Mouse (Mus musculus) inflammation-experienced regulatory T-cells (primary cell): ENCODE data around the gene Retreg2. TPM values are rescaled to one million over a fixed set of nuclear protein-coding genes. Genes with fewer than 3 reads are reported as not detected.

Experiments used
- polyA plus RNA-seq, 2 experiments: library from polyadenylated mRNA; unstranded; fragments of 100-300 nt; shearing (Covaris generic); gene quantifications; one replicate each; pipeline ENCODE4 v1.2.1; 2017

The Retreg2 gene
- 100 to 1,000 TPM; 122 TPM for polyA plus RNA-seq

GRCm38 (mm10) chr1:75142301-75143261, at the start of gene Retreg2, which contains the start of gene Cnppd1:
Gene Retreg2, plus strand, starts transcription at chr1:75142778.
Gene Cnppd1, minus strand, starts transcription at chr1:75142711.

GRCm38 (mm10) chr1:75124346-75125321, 17.9 kb upstream of the Retreg2 start, which contains the start of gene Nhej1:
Gene Nhej1, minus strand, starts transcription at chr1:75125200.

GRCm38 (mm10) chr1:75133421-75134207, 9.0 kb upstream of the Retreg2 start, which contains the start of gene Slc23a3:
Gene Slc23a3, minus strand, starts transcription at chr1:75133890.

GRCm38 (mm10) chr1:75168472-75169464, 26.2 kb downstream of the Retreg2 start, which contains the start of gene Zfand2b:
Gene Zfand2b, plus strand, starts transcription at chr1:75168646.

GRCm38 (mm10) chr1:75180105-75180590, 37.6 kb downstream of the Retreg2 start, which contains the start of gene Abcb6:
Gene Abcb6, minus strand, starts transcription at chr1:75180392.

GRCm38 (mm10) chr1:75191622-75192402, 49.2 kb downstream of the Retreg2 start, which contains the start of the genes Ankzf1 and Atg9a:
Gene Ankzf1, plus strand, starts transcription at chr1:75192151.
Gene Atg9a, minus strand, starts transcription at chr1:75192196.

Other genes starting within 250 kb of the Retreg2 start
- gene Cryba2, start 249.6 kb upstream of the Retreg2 start, polyA plus RNA-seq: not detected
- under 1 TPM; 0.06 to 0.83 TPM for gene Cfap65, start 207.2 kb upstream of the Retreg2 start, polyA plus RNA-seq
- under 1 TPM; 0.23 to 0.78 TPM for gene Ihh, start 191.1 kb upstream of the Retreg2 start, polyA plus RNA-seq
- 10 to 100 TPM in 1 of 2 experiments, 1 to 10 TPM in 1; 8.1 to 18.7 TPM for gene Nhej1, start 17.6 kb upstream of the Retreg2 start, polyA plus RNA-seq
- gene Slc23a3, start 8.9 kb upstream of the Retreg2 start, polyA plus RNA-seq: 1 to 10 TPM in 1 of 2 experiments, under 1 TPM in 1; 0.42 to 1.1 TPM
- gene Cnppd1, start 67 bp upstream of the Retreg2 start, polyA plus RNA-seq: 100 to 1,000 TPM; 146 to 163 TPM
- 10 to 100 TPM; 68.6 to 80.7 TPM for gene Zfand2b, start 25.9 kb downstream of the Retreg2 start, polyA plus RNA-seq
- gene Abcb6, start 37.6 kb downstream of the Retreg2 start, polyA plus RNA-seq: 1 to 10 TPM; 4.8 to 7.3 TPM
- 10 to 100 TPM; 38.6 to 47.7 TPM for gene Ankzf1, start 49.4 kb downstream of the Retreg2 start, polyA plus RNA-seq
- gene Atg9a, start 49.4 kb downstream of the Retreg2 start, polyA plus RNA-seq: 10 to 100 TPM; 17.2 to 18.1 TPM
- 10 to 100 TPM in 1 of 2 experiments, 1 to 10 TPM in 1; 9.9 to 18.9 TPM for gene Glb1l, start 68.0 kb downstream of the Retreg2 start, polyA plus RNA-seq
- gene Stk16, start 68.1 kb downstream of the Retreg2 start, polyA plus RNA-seq: 100 to 1,000 TPM in 1 of 2 experiments, 10 to 100 TPM in 1; 97.8 to 128 TPM
- 100 to 1,000 TPM; 268 to 351 TPM for gene Tuba4a, start 77.1 kb downstream of the Retreg2 start, polyA plus RNA-seq
- gene A630095N17Rik, start 89.3 kb downstream of the Retreg2 start, polyA plus RNA-seq: 1 to 10 TPM in 1 of 2 experiments, not detected in 1; 2.1 TPM
- 10 to 100 TPM; 41.1 to 41.7 TPM for gene Dnajb2, start 93.6 kb downstream of the Retreg2 start, polyA plus RNA-seq
- gene Ptprn, start 121.7 kb downstream of the Retreg2 start, polyA plus RNA-seq: under 1 TPM; 0.28 to 0.32 TPM
- not detected for gene Resp18, start 135.6 kb downstream of the Retreg2 start, polyA plus RNA-seq
- gene Dnpep, start 175.2 kb downstream of the Retreg2 start, polyA plus RNA-seq: 10 to 100 TPM; 63.9 to 69.7 TPM
- under 1 TPM in 1 of 2 experiments, not detected in 1; 0.77 TPM for gene Des, start 217.6 kb downstream of the Retreg2 start, polyA plus RNA-seq
- 1 to 10 TPM in 1 of 2 experiments, under 1 TPM in 1; 0.95 to 5.6 TPM for gene Speg, start 232.5 kb downstream of the Retreg2 start, polyA plus RNA-seq